Mouse (Mus musculus) testis, adult 2 months (tissue): ENCODE results near the gene Cts8.

Source experiments
- CTCF ChIP-seq: fragments of 200-500 bp; IDR thresholded peaks from 2 replicates; pipeline ENCODE4 v1.5.1; 2012; ENCODE audit warnings: low read depth, mild to moderate bottlenecking, inconsistent platforms, low read length, moderate library complexity; ENCODE audit not compliant: control insufficient read depth, insufficient read depth, insufficient replicate concordance
- POLR2A ChIP-seq: fragments of 200-500 bp; IDR thresholded peaks from 2 replicates; pipeline ENCODE4 v1.6.1; 2012; ENCODE audit warnings: low read depth, mild to moderate bottlenecking, inconsistent platforms, low read length, moderate library complexity; ENCODE audit not compliant: control insufficient read depth

DNA sequence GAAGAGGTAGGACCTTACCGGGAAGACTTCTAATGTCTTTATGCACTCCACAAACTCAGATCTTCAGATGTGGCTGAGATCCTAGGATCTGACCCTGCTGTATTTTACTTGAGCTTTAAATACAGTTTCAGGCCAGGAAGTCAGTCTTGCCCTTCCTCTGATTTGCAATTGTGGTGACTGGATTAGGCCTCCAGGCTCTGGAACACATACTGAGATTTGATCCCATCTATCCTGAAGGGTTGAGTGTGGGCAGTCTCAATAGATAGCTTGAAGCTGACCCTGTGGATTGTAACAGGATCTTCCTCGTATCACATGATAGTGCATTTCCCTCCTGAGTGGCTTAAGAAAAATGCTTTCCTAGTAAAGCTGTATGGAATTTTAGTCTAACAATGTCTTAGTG, at the start of gene Cts8:
- TF ChIP-seq CTCF: no peak
- TF ChIP-seq POLR2A: no peak
